ENCODE assay signal across 9 mouse cellular contexts in genomic region chr7:130867256-130867655, GRCm38 (mm10). TPM values are rescaled to one million over a fixed set of nuclear protein-coding genes. Genes with fewer than 3 reads are reported as not detected.
A peak's percentile ranks its signal among the peaks of the same experiment; 100 is the strongest.
DNase-seq lines count a peak whose midpoint lies in the region; ATAC-seq and TF ChIP-seq lines count a peak whose summit lies in the region.
"Had no signal": no experiment of that assay in that cellular context is flagged by ENCODE, and none has a peak within 500 bp of the region (broad histone marks: within the 10 kb centered on the region; RNA-seq: fewer than 3 reads in every experiment).

No protein-coding gene starts in this region.

- no peak for ATAC-seq in liver, embryonic 16.5 days (ENCODE audit: low read depth)
- no peak for ATAC-seq in liver, embryonic 12.5 days
- ATAC-seq in forebrain, embryonic 12.5 days (ENCODE audit: low FRiP score): no peak
- no peak for ATAC-seq in lung, embryonic 14.5 days (ENCODE audit: insufficient read depth)
- ATAC-seq in stomach, embryonic 16.5 days (ENCODE audit: insufficient read depth, low FRiP score): no peak
- ATAC-seq in activated CD4-positive, CD25-positive, alpha-beta regulatory T cell, adult 4 months: no peak

- H3K9me3 ChIP-seq in liver, embryonic 16.5 days (replicated peaks; ENCODE audit: control insufficient read depth, low read length): no peaks in the 10 kb centered on the region
- no peaks in the 10 kb centered on the region for H3K9me3 ChIP-seq in liver, embryonic 12.5 days (replicated peaks)
- no peaks in the 10 kb centered on the region for H3K9me3 ChIP-seq in forebrain, embryonic 12.5 days
- no peaks in the 10 kb centered on the region for H3K9me3 ChIP-seq in lung, embryonic 14.5 days (ENCODE audit: low read depth, low read length)
- no peaks in the 10 kb centered on the region for H3K9me3 ChIP-seq in stomach, embryonic 16.5 days (replicated peaks; ENCODE audit: control insufficient read depth, low read length)

- no peaks in the 10 kb centered on the region for H3K36me3 ChIP-seq in liver, embryonic 16.5 days (ENCODE audit: control insufficient read depth, insufficient read depth)
- H3K36me3 ChIP-seq in liver, embryonic 12.5 days: no peaks in the 10 kb centered on the region
- H3K36me3 ChIP-seq in forebrain, embryonic 12.5 days (replicated peaks): no peaks in the 10 kb centered on the region
- no peaks in the 10 kb centered on the region for H3K36me3 ChIP-seq in lung, embryonic 14.5 days (ENCODE audit: insufficient read depth)
- no peaks in the 10 kb centered on the region for H3K36me3 ChIP-seq in stomach, embryonic 16.5 days (ENCODE audit: control insufficient read depth, insufficient read depth, low read length)

- no peak overlapping the region for H3K4me3 ChIP-seq in liver, embryonic 16.5 days (ENCODE audit: low read depth, low read length)
- H3K4me3 ChIP-seq in liver, embryonic 12.5 days: no peak overlapping the region
- H3K4me3 ChIP-seq in forebrain, embryonic 12.5 days (replicated peaks): no peak overlapping the region
- H3K4me3 ChIP-seq in lung, embryonic 14.5 days (ENCODE audit: low read depth, low read length): peak overlapping the region; percentile 86; the same call in 1 of the 2 replicates
- H3K4me3 ChIP-seq in stomach, embryonic 16.5 days (replicated peaks; ENCODE audit: low read length): peak overlapping the region; percentile 31

- no peak overlapping the region for H3K27ac ChIP-seq in liver, embryonic 16.5 days (ENCODE audit: low read length)
- H3K27ac ChIP-seq in liver, embryonic 12.5 days: no peak overlapping the region
- no peak overlapping the region for H3K27ac ChIP-seq in forebrain, embryonic 12.5 days
- H3K27ac ChIP-seq in lung, embryonic 14.5 days (ENCODE audit: low read depth): no peak overlapping the region
- no peak overlapping the region for H3K27ac ChIP-seq in stomach, embryonic 16.5 days (ENCODE audit: low read length)
- H3K27ac ChIP-seq: liver, embryonic 14.5 days had no signal

- WGBS in liver, embryonic 16.5 days (ENCODE audit: insufficient replicate concordance): 29% methylated on average over 3 of the region's 3 CpGs
- WGBS in liver, embryonic 12.5 days (ENCODE audit: insufficient replicate concordance): 47% methylated on average over 3 of the region's 3 CpGs
- 56% methylated on average over 3 of the region's 3 CpGs for WGBS in forebrain, embryonic 12.5 days
- WGBS in lung, embryonic 14.5 days: 56% methylated on average over 3 of the region's 3 CpGs
- WGBS in stomach, embryonic 16.5 days: 66% methylated on average over 3 of the region's 3 CpGs

- H3K4me2 ChIP-seq in liver, embryonic 16.5 days (ENCODE audit: low read depth, low read length): peak overlapping the region; percentile 20; the same call in 1 of the 2 replicates
- H3K4me2 ChIP-seq in liver, embryonic 12.5 days: no peak overlapping the region
- 0 out of 2 replicates have a peak overlapping the region, but pooled peaks have one; percentile 13 for H3K4me2 ChIP-seq in forebrain, embryonic 12.5 days
- H3K4me2 ChIP-seq in lung, embryonic 14.5 days: peak overlapping the region; percentile 71
- peak overlapping the region; percentile 50 for H3K4me2 ChIP-seq in stomach, embryonic 16.5 days (ENCODE audit: low read depth, low read length)

- no peak for DNase-seq in lung, embryonic 14.5 days
- no peak for DNase-seq in B cell, adult 2 months
- DNase-seq: adrenal gland, adult 8-10 months had no signal

- TF ChIP-seq CTCF in lung, embryonic 14.5 days (IDR thresholded peaks at IDR 0.05; ENCODE audit: low read depth): no peak

- peaks cover 4% of the 10 kb centered on the region for H3K4me1 ChIP-seq in liver, embryonic 16.5 days (ENCODE audit: control insufficient read depth, low read depth, low read length)
- peaks cover 5% of the 10 kb centered on the region; the same call in 1 of the 2 replicates for H3K4me1 ChIP-seq in liver, embryonic 12.5 days
- peaks cover 8% of the 10 kb centered on the region; the same call in 1 of the 2 replicates for H3K4me1 ChIP-seq in forebrain, embryonic 12.5 days
- H3K4me1 ChIP-seq in lung, embryonic 14.5 days (ENCODE audit: insufficient read depth): 0 out of 2 replicates have a peak, but pooled peaks cover 2% of the 10 kb centered on the region
- peaks cover 16% of the 10 kb centered on the region for H3K4me1 ChIP-seq in stomach, embryonic 16.5 days (ENCODE audit: control insufficient read depth, insufficient read depth, low read length)

- peaks cover 15% of the 10 kb centered on the region for H3K27me3 ChIP-seq in liver, embryonic 16.5 days (ENCODE audit: control insufficient read depth, insufficient read depth, low read depth, low read length)
- peaks cover 45% of the 10 kb centered on the region for H3K27me3 ChIP-seq in liver, embryonic 12.5 days (replicated peaks)
- peaks cover 20% of the 10 kb centered on the region for H3K27me3 ChIP-seq in forebrain, embryonic 12.5 days
- no peaks in the 10 kb centered on the region for H3K27me3 ChIP-seq in lung, embryonic 14.5 days (ENCODE audit: insufficient read depth, low read length)
- no peaks in the 10 kb centered on the region for H3K27me3 ChIP-seq in stomach, embryonic 16.5 days (ENCODE audit: control insufficient read depth, insufficient read depth, low read length)

- no peak overlapping the region for H3K9ac ChIP-seq in liver, embryonic 16.5 days (ENCODE audit: low read depth, low read length)
- no peak overlapping the region for H3K9ac ChIP-seq in liver, embryonic 12.5 days
- no peak overlapping the region for H3K9ac ChIP-seq in forebrain, embryonic 12.5 days
- no peak overlapping the region for H3K9ac ChIP-seq in lung, embryonic 14.5 days
- H3K9ac ChIP-seq in stomach, embryonic 16.5 days (ENCODE audit: low read length): peak overlapping the region; percentile 46; the same call in 1 of the 2 replicates
- H3K9ac ChIP-seq: liver, embryonic 14.5 days had no signal

RNA-seq across cellular contexts. Expression of gene Plekha1, which starts 1.7 kb away (rescaled TPM):
- 13.8 and 15.7 TPM in 2 replicates for polyA plus RNA-seq in liver, embryonic 16.5 days (2015; fragmentation: Nextera tagmentation; extraction: Ambion mirVana)
- polyA plus RNA-seq in liver, embryonic 12.5 days (2016; fragmentation: Nextera tagmentation; extraction: Ambion mirVana): 10.3 and 11.0 TPM in 2 replicates
- 32.1 and 34.9 TPM in 2 replicates for polyA plus RNA-seq in forebrain, embryonic 12.5 days (2016; fragmentation: Nextera tagmentation; extraction: Ambion mirVana)
- 52.4 and 56.2 TPM in 2 replicates for polyA plus RNA-seq in lung, embryonic 14.5 days (2014; fragmentation: Nextera tagmentation; extraction: Ambion mirVana)
- 57.2 and 64.6 TPM in 2 replicates for polyA plus RNA-seq in stomach, embryonic 16.5 days (2015; fragmentation: Nextera tagmentation; extraction: Ambion mirVana)
- polyA plus RNA-seq in activated CD4-positive, CD25-positive, alpha-beta regulatory T cell, adult 4 months (2017; shearing (Covaris generic)): 10 to 100 TPM; 18.9 to 21.7 TPM

Comparison
In these comparisons a context has a peak if more than half of its experiments do, and no peak if none do; other contexts are left out.
1. H3K4me3 ChIP-seq: peak in lung, embryonic 14.5 days (single experiment) and stomach, embryonic 16.5 days (single experiment); none in liver, embryonic 16.5 days (single experiment), liver, embryonic 12.5 days (single experiment) and forebrain, embryonic 12.5 days (single experiment).